Mouse (Mus musculus): ENCODE data around the gene Afg1l. TPM values are rescaled to one million over a fixed set of nuclear protein-coding genes. Genes with fewer than 3 reads are reported as not detected.

Gene Afg1l
- polyA plus RNA-seq, 1 experiment from 2014 or later, result 4.6 TPM

DNA sequence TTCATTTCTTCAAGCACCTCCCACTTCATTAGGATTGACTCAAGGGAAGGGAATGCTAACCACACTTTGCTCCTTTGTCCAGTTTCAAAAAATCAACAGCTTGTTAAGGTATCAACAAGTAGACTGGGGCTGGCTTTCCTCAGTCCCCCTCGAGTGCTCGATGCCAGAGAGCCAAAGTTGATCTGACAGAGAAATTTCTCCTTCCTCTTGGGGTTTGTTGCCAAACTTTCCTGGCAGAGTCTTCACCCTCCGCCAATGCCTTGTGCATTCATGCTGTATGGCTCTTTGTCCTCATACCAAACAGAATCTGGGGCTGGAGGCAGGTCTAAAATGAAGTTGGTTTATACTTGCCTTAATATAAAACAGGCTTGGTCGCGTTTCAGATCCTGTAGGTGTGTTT is 131.2 kb downstream of the Afg1l start:
- Histone ChIP-seq H3K27me3 (ENCODE audit: control insufficient read depth, insufficient read depth, low read length) (no peaks in the 10 kb centered on the region), H3K4me3 (ENCODE audit: low read depth, low read length) (no peak overlapping the region), H3K4me2 (no peak overlapping the region), H3K27ac (ENCODE audit: low read depth, low read length) (no peak overlapping the region), H3K9ac (ENCODE audit: low read length) (no peak overlapping the region), H3K9me3 (ENCODE audit: control insufficient read depth, low read length) (no peaks in the 10 kb centered on the region), H3K36me3 (ENCODE audit: control insufficient read depth, insufficient read depth, low read length) (no peaks in the 10 kb centered on the region), H3K4me1 (ENCODE audit: control insufficient read depth, insufficient read depth, low read length) (peaks cover 9% of the 10 kb centered on the region; the same call in 1 of the 2 replicates)
- 82% methylated on average over 5 of the region's 5 CpGs for WGBS
- ATAC-seq (ENCODE audit: low FRiP score) (no peak), DNase-seq (ENCODE audit: low spot score, missing footprints) (no peak)

DNA sequence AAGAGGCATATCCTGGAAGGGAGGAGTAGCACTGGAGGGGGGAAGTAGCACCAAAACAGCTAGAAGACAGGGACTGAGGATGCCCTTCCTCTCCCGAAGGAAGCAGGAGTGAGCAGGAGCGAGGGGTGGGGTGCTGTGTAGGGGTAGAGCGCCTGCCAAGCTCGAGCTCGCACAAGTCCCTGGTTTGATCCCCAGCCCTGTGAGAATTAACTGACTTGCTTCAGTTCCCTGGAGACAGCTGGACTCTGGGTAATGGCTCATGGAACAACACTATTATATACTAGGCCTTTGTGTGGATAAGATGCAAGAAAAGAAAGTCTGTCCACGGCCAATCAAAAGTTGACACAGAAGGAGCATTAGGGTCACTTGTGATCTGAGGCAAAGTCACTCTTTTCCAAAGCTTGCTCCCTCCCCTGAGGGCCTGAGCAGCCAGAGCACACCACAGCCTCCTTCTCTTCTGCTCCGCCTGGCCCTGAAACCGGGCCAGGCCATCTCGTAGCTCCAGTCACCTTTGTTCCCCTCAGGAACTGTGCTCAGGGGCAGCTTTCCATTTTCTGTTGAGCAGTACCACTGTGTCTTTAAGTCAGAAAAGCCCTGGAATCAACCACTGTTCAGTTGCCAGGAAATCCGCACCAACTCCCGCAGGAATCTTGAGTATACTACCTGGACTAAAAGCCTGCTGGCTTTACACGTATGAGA is 132.0 kb downstream of the Afg1l start:
- ATAC-seq (ENCODE audit: low FRiP score) (no peak), DNase-seq (ENCODE audit: low spot score, missing footprints) (no peak)
- no peak overlapping the region for H3K27ac ChIP-seq (ENCODE audit: low read depth, low read length)
- no peak overlapping the region for H3K4me2 ChIP-seq
- peaks cover 11% of the 10 kb centered on the region for H3K4me1 ChIP-seq (ENCODE audit: control insufficient read depth, insufficient read depth, low read length)
- no peaks in the 10 kb centered on the region for H3K9me3 ChIP-seq (ENCODE audit: control insufficient read depth, low read length)
- no peak overlapping the region for H3K4me3 ChIP-seq (ENCODE audit: low read depth, low read length)
- no peaks in the 10 kb centered on the region for H3K27me3 ChIP-seq (ENCODE audit: control insufficient read depth, insufficient read depth, low read length)
- 33% methylated on average over 12 of the region's 12 CpGs for WGBS
- H3K9ac ChIP-seq (ENCODE audit: low read length), result no peak overlapping the region
- no peaks in the 10 kb centered on the region for H3K36me3 ChIP-seq (ENCODE audit: control insufficient read depth, insufficient read depth, low read length)

DNA sequence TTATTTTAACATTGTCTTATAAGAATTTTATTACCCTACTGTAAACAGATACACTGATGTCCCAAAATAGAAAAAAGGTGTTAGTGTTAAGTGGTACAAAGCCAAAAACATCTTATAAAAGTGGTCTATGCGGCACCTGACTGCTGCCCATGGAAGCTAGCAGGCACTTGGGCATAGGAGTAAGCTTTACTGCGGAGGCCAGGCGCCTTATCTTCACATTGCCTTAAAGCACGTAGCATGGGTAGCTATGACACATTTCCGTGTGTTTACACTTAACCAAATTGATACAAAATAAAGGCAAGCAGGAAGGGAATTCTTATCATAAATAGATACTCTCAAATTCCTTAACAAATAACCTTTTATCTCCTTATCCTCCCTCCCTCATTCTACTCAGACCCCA is 135.7 kb downstream of the Afg1l start:
- Histone ChIP-seq H3K4me1 (ENCODE audit: control insufficient read depth, insufficient read depth, low read length) (peaks cover 43% of the 10 kb centered on the region), H3K9ac (ENCODE audit: low read length) (no peak overlapping the region), H3K27me3 (ENCODE audit: control insufficient read depth, insufficient read depth, low read length) (no peaks in the 10 kb centered on the region), H3K9me3 (ENCODE audit: control insufficient read depth, low read length) (no peaks in the 10 kb centered on the region), H3K4me2 (no peak overlapping the region), H3K36me3 (ENCODE audit: control insufficient read depth, insufficient read depth, low read length) (no peaks in the 10 kb centered on the region), H3K27ac (ENCODE audit: low read depth, low read length) (no peak overlapping the region), H3K4me3 (ENCODE audit: low read depth, low read length) (no peak overlapping the region)
- WGBS, result 90% methylated on average over 5 of the region's 5 CpGs
- ATAC-seq (ENCODE audit: low FRiP score) (no peak), DNase-seq (ENCODE audit: low spot score, missing footprints) (peak; percentile 61)

DNA sequence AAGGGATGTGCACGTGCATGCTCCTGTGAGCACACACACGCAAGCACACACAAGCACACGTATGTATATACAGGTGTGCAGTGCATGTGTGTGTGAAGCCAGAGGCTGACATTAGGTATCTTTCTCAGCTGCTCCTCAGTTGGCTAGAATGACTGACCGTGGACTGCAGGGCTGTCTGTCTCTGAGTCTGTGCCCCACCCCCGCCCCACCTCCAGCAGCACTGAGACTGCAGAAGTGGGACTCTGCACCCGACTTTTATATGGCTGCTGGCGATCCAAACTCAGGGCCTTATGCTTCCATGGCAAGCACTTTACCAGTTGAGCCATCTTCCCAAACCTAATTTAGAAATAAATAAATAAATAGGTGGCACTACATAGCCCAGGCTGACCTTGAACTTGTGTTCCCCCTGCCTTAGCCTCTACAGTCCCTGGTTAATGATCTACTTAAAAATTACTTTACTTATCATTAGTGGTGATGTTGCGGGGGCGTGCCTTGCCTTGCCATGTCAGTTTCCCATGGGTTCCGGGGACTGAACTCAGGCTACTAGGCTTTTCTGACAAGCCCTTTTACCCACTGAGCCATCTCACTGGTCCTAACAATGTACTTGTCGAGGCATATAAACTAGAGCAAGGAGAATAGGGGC is 136.4 kb downstream of the Afg1l start:
- H3K27me3 ChIP-seq (ENCODE audit: control insufficient read depth, insufficient read depth, low read length), result no peaks in the 10 kb centered on the region
- peaks cover 43% of the 10 kb centered on the region for H3K4me1 ChIP-seq (ENCODE audit: control insufficient read depth, insufficient read depth, low read length)
- H3K27ac ChIP-seq (ENCODE audit: low read depth, low read length), result no peak overlapping the region
- 75% methylated on average over 11 of the region's 11 CpGs for WGBS
- H3K9me3 ChIP-seq (ENCODE audit: control insufficient read depth, low read length), result no peaks in the 10 kb centered on the region
- no peaks in the 10 kb centered on the region for H3K36me3 ChIP-seq (ENCODE audit: control insufficient read depth, insufficient read depth, low read length)
- no peak for ATAC-seq (ENCODE audit: low FRiP score)
- H3K4me2 ChIP-seq, result no peak overlapping the region
- peak; percentile 72 for DNase-seq (ENCODE audit: low spot score, missing footprints)
- no peak overlapping the region for H3K9ac ChIP-seq (ENCODE audit: low read length)
- H3K4me3 ChIP-seq (ENCODE audit: low read depth, low read length), result no peak overlapping the region

DNA sequence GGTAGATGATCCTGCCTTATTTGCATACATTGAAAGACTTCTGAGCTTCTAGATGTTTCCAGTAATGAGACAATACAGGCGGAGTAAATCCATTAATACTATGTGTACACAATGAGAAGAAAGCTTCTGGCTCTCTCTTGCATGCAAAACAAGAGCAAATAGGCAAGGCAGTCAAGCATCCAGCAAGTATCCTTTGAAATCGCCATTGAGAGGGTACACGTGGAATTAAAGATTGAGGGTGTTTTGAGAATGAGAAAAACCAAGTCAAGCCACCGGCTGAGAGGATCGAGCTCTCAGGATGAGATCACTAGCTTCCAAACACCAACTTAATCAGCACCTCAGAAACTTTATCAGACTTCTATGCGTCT is 138.0 kb downstream of the Afg1l start:
- WGBS, result 16% methylated on average over 6 of the region's 6 CpGs
- Histone ChIP-seq H3K4me3 (ENCODE audit: low read depth, low read length) (no peak overlapping the region), H3K4me2 (no peak overlapping the region), H3K27ac (ENCODE audit: low read depth, low read length) (peak overlapping the region; percentile 30; the same call in 1 of the 2 replicates), H3K4me1 (ENCODE audit: control insufficient read depth, insufficient read depth, low read length) (peaks cover 36% of the 10 kb centered on the region), H3K27me3 (ENCODE audit: control insufficient read depth, insufficient read depth, low read length) (no peaks in the 10 kb centered on the region), H3K36me3 (ENCODE audit: control insufficient read depth, insufficient read depth, low read length) (no peaks in the 10 kb centered on the region), H3K9ac (ENCODE audit: low read length) (no peak overlapping the region), H3K9me3 (ENCODE audit: control insufficient read depth, low read length) (no peaks in the 10 kb centered on the region)
- ATAC-seq (ENCODE audit: low FRiP score) (peak; percentile 73), DNase-seq (ENCODE audit: low spot score, missing footprints) (no peak)

DNA sequence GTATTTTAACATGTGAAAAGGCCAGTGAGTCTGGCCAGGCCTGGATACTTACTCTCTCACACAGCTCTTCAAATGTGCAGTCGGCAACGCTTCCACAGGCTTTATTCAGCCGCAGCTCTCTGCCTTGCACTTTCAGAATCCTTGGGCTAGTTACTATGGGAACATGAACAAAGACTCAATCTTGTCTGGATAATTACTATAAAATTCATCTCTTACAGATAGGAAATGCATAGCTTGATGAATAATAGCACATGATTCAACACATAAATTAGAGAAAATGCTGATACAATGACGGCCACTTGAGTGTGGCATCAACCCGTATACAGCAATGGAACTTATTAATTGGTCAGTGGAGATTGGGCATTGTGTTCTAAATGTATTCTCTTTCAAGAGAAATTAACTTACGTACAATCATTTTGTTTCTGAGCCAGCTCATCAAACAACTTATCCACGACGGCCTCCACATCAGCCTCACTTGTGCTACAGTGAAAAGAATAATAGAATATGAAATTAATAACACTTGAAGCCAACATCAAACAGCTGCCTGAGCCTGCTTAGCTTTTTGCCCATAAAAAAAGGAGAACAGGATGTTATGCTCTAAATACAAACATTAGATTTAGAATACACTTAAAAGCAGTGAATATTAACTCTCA is 138.5 kb downstream of the Afg1l start:
- Histone ChIP-seq H3K27me3 (ENCODE audit: control insufficient read depth, insufficient read depth, low read length) (no peaks in the 10 kb centered on the region), H3K4me1 (ENCODE audit: control insufficient read depth, insufficient read depth, low read length) (peaks cover 36% of the 10 kb centered on the region), H3K9ac (ENCODE audit: low read length) (peak overlapping the region; percentile 5; the same call in 1 of the 2 replicates), H3K36me3 (ENCODE audit: control insufficient read depth, insufficient read depth, low read length) (no peaks in the 10 kb centered on the region), H3K4me2 (no peak overlapping the region), H3K4me3 (ENCODE audit: low read depth, low read length) (no peak overlapping the region), H3K9me3 (ENCODE audit: control insufficient read depth, low read length) (no peaks in the 10 kb centered on the region), H3K27ac (ENCODE audit: low read depth, low read length) (peak overlapping the region; percentile 30)
- DNase-seq (ENCODE audit: low spot score, missing footprints) (no peak), ATAC-seq (ENCODE audit: low FRiP score) (peak; percentile 36; the same call in 1 of the 2 replicates)
- WGBS, result 29% methylated on average over 8 of the region's 8 CpGs

DNA sequence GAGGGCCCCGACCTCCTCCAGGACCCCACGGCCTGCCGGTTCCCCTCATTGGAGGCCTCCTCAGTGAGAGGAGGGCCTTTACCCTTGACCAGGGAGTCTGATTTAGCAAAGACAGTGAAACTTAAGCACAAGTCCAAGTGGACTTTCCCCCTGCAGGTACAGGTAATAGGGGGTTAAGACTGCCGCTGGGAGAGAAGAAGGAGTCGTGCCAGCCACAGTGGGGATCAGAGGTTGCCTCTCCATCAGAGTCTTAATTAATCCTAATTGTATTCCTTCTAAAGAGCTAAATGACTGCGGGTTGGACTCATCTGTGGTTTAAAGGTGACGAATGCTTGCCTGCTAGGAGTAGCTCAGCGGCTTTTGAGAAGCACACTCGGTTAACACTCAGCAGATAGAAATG is 139.9 kb downstream of the Afg1l start:
- H3K9ac ChIP-seq (ENCODE audit: low read length), result no peak overlapping the region
- no peaks in the 10 kb centered on the region for H3K27me3 ChIP-seq (ENCODE audit: control insufficient read depth, insufficient read depth, low read length)
- no peaks in the 10 kb centered on the region for H3K9me3 ChIP-seq (ENCODE audit: control insufficient read depth, low read length)
- no peaks in the 10 kb centered on the region for H3K36me3 ChIP-seq (ENCODE audit: control insufficient read depth, insufficient read depth, low read length)
- H3K27ac ChIP-seq (ENCODE audit: low read depth, low read length), result no peak overlapping the region
- ATAC-seq (ENCODE audit: low FRiP score) (no peak; the same call in 1 of the 2 replicates), DNase-seq (ENCODE audit: low spot score, missing footprints) (peak; percentile 79)
- no peak overlapping the region for H3K4me2 ChIP-seq
- H3K4me3 ChIP-seq (ENCODE audit: low read depth, low read length), result no peak overlapping the region
- peaks cover 36% of the 10 kb centered on the region for H3K4me1 ChIP-seq (ENCODE audit: control insufficient read depth, insufficient read depth, low read length)
- 33% methylated on average over 9 of the region's 9 CpGs for WGBS

DNA sequence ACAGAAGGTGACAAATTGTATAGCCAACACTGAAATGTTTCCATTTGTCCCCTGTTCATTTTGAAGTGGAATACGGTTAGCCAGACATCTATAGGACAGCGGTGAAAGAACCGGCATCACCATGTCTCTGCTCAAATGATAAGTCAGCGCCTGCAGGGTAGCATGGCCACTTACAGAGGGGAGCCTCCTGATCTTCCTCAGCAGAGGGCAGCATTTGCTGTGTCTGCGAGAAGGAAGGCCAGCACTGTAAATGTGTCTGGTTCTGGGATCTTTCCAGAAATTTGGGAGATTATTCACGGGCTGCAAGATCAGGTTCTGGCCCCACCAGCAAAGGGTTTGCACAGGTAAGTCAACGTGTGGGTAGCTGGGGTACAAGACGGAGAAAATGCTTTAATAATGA is 150.8 kb downstream of the Afg1l start:
- H3K4me1 ChIP-seq (ENCODE audit: control insufficient read depth, insufficient read depth, low read length), result no peaks in the 10 kb centered on the region
- H3K4me2 ChIP-seq, result no peak overlapping the region
- 65% methylated on average over 8 of the region's 8 CpGs for WGBS
- no peaks in the 10 kb centered on the region for H3K9me3 ChIP-seq (ENCODE audit: control insufficient read depth, low read length)
- ATAC-seq (ENCODE audit: low FRiP score) (no peak), DNase-seq (ENCODE audit: low spot score, missing footprints) (peak; percentile 85)
- no peaks in the 10 kb centered on the region for H3K36me3 ChIP-seq (ENCODE audit: control insufficient read depth, insufficient read depth, low read length)
- no peaks in the 10 kb centered on the region for H3K27me3 ChIP-seq (ENCODE audit: control insufficient read depth, insufficient read depth, low read length)
- no peak overlapping the region for H3K27ac ChIP-seq (ENCODE audit: low read depth, low read length)
- no peak overlapping the region for H3K9ac ChIP-seq (ENCODE audit: low read length)
- H3K4me3 ChIP-seq (ENCODE audit: low read depth, low read length), result no peak overlapping the region

DNA sequence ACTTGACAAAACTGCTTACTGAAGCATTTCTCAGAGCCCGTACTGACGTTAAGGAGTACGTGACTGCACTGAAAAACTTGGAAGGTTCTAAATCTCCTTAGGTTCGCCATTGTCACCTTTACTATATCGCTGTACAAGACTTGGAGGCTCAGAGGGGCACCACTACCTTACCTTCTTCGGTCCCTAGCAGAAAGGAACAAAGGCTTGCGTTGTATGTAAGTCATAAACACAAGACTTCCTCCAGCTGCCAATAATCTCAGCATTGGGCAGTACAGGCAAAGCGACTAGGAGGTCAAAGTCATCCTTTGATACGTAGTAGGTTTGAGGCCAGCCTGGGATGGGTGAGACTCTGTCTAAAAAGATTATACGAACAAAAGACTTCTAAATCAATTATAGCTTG is 153.1 kb downstream of the Afg1l start:
- no peaks in the 10 kb centered on the region for H3K27me3 ChIP-seq (ENCODE audit: control insufficient read depth, insufficient read depth, low read length)
- no peaks in the 10 kb centered on the region for H3K4me1 ChIP-seq (ENCODE audit: control insufficient read depth, insufficient read depth, low read length)
- no peaks in the 10 kb centered on the region for H3K9me3 ChIP-seq (ENCODE audit: control insufficient read depth, low read length)
- DNase-seq (ENCODE audit: low spot score, missing footprints), result peak; percentile 74
- no peak for ATAC-seq (ENCODE audit: low FRiP score)
- no peak overlapping the region for H3K9ac ChIP-seq (ENCODE audit: low read length)
- no peak overlapping the region for H3K27ac ChIP-seq (ENCODE audit: low read depth, low read length)
- no peaks in the 10 kb centered on the region for H3K36me3 ChIP-seq (ENCODE audit: control insufficient read depth, insufficient read depth, low read length)
- no peak overlapping the region for H3K4me3 ChIP-seq (ENCODE audit: low read depth, low read length)
- H3K4me2 ChIP-seq, result no peak overlapping the region
- WGBS, result 77% methylated on average over 10 of the region's 10 CpGs
